In the genomic region with DNA sequence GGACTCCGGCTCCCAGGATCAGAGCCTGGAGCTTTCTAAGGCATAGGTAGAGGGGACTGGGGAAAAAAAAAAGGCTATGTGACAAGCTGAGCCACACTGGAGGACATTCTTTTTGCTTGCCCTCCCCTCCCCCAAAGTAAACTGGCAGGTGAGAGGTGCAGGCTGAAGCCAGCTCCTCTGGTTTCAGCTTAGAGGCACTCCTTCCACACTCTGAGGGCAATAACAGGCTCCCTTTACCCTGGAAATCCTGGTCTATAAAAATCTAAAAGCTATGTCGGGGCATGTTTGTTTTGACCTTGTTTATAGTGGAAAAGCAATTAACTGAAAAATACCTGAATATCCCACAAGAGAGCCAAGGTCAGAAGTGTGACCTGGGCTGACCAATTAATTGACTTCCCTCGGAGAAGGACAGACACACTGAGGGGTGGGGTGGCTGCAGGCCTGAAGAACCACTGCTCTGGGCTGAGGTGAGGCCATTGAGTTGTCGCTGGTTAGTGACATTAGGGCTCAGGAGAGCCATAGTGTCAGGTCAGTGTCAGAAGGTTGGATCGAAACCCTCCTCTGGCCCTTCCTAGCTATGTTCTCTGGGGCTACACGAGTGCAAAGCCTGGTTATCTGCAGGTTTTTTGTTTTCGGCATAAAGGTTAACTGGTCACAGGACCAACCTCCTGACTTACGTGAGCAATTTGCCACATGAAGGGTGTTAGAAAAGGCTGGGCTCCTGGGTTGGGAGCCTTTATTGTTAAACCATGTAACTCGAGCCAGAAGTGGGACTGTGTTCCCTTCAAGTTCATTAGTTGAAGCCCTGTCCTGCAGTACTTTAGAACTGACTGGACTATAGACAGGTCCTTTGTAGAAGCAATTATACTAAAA, we compare ENCODE assay signal across 10 mouse cellular contexts. TPM values are rescaled to one million over a fixed set of nuclear protein-coding genes. Genes with fewer than 3 reads are reported as not detected.
DNase-seq lines count a peak whose midpoint lies in the region; ATAC-seq and TF ChIP-seq lines count a peak whose summit lies in the region.
"Had no signal": no experiment of that assay in that cellular context is flagged by ENCODE, and none has a peak within 500 bp of the region (broad histone marks: within the 10 kb centered on the region; RNA-seq: fewer than 3 reads in every experiment).

No protein-coding gene starts in this region.

- H3K4me1 ChIP-seq in heart, embryonic 15.5 days (replicated peaks): peaks cover 56% of the 10 kb centered on the region
- peaks cover 25% of the 10 kb centered on the region for H3K4me1 ChIP-seq in ES-Bruce4 (ENCODE audit: control insufficient read depth, insufficient read depth, low read length)
- H3K4me1 ChIP-seq in intestine, embryonic 16.5 days (ENCODE audit: control insufficient read depth, insufficient read depth, low read length): peaks cover 39% of the 10 kb centered on the region
- peaks cover 47% of the 10 kb centered on the region for H3K4me1 ChIP-seq in lung, embryonic 16.5 days (replicated peaks; ENCODE audit: control insufficient read depth, insufficient read depth, low read length)
- H3K4me1 ChIP-seq in hindbrain, embryonic 10.5 days (replicated peaks): peaks cover 69% of the 10 kb centered on the region

- TF ChIP-seq CTCF in ES-Bruce4 (IDR thresholded peaks at IDR 0.05; ENCODE audit: low read depth, low read length): no peak

- H3K4me3 ChIP-seq in heart, embryonic 15.5 days: no peak overlapping the region
- no peak overlapping the region for H3K4me3 ChIP-seq in ES-Bruce4 (ENCODE audit: low read depth, low read length)
- no peak overlapping the region for H3K4me3 ChIP-seq in intestine, embryonic 16.5 days (ENCODE audit: low read length)
- no peak overlapping the region for H3K4me3 ChIP-seq in lung, embryonic 16.5 days (ENCODE audit: low read length)
- H3K4me3 ChIP-seq in hindbrain, embryonic 10.5 days: no peak overlapping the region

- peak; percentile 46; the same call in 1 of the 2 replicates for TF ChIP-seq EP300 in ES-Bruce4 (IDR thresholded peaks at IDR 0.05; ENCODE audit: insufficient read depth, low read depth, low read length)

- no peaks in the 10 kb centered on the region for H3K36me3 ChIP-seq in heart, embryonic 15.5 days
- no peaks in the 10 kb centered on the region for H3K36me3 ChIP-seq in ES-Bruce4 (ENCODE audit: control insufficient read depth, insufficient read depth, low read length, poor library complexity, severe bottlenecking)
- no peaks in the 10 kb centered on the region for H3K36me3 ChIP-seq in intestine, embryonic 16.5 days (ENCODE audit: control insufficient read depth, insufficient read depth, low read length)
- H3K36me3 ChIP-seq in lung, embryonic 16.5 days (ENCODE audit: control insufficient read depth, insufficient read depth, low read length): no peaks in the 10 kb centered on the region
- no peaks in the 10 kb centered on the region for H3K36me3 ChIP-seq in hindbrain, embryonic 10.5 days

- DNase-seq in heart, adult 11 months: no peak
- no peak for DNase-seq in hindbrain, embryonic 10.5 days (ENCODE audit: low spot score)
- DNase-seq in right cerebral cortex, postnatal 10 days (ENCODE audit: low spot score in 2 of 2): no peak
- DNase-seq in cerebellum, postnatal 36 days: no peak
- DNase-seq: forebrain, postnatal 0 days; heart, postnatal 4 days had no signal

- H3K9me3 ChIP-seq in heart, embryonic 15.5 days (replicated peaks): no peaks in the 10 kb centered on the region
- no peaks in the 10 kb centered on the region for H3K9me3 ChIP-seq in ES-Bruce4 (replicated peaks; ENCODE audit: control insufficient read depth, insufficient read depth, low read length, poor library complexity, severe bottlenecking)
- no peaks in the 10 kb centered on the region for H3K9me3 ChIP-seq in intestine, embryonic 16.5 days (ENCODE audit: control insufficient read depth, low read length)
- no peaks in the 10 kb centered on the region for H3K9me3 ChIP-seq in lung, embryonic 16.5 days (ENCODE audit: control insufficient read depth, low read length)
- H3K9me3 ChIP-seq in hindbrain, embryonic 10.5 days: no peaks in the 10 kb centered on the region

- ATAC-seq in heart, embryonic 15.5 days (replicated peaks; ENCODE audit: insufficient number of reproducible peaks, insufficient read depth, low FRiP score, low read depth): no peak
- ATAC-seq in intestine, embryonic 16.5 days: peak; percentile 31; the same call in 1 of the 2 replicates
- ATAC-seq in lung, embryonic 16.5 days (ENCODE audit: low read depth): peak; percentile 24; the same call in 1 of the 2 replicates
- ATAC-seq: forebrain, postnatal 0 days had no signal

- 68% methylated on average over 9 of the region's 9 CpGs for WGBS in heart, embryonic 15.5 days
- 45% methylated on average over 9 of the region's 9 CpGs for WGBS in intestine, embryonic 16.5 days
- WGBS in lung, embryonic 16.5 days: 40% methylated on average over 9 of the region's 9 CpGs
- 64% methylated on average over 9 of the region's 9 CpGs for WGBS in hindbrain, embryonic 10.5 days

- H3K9ac ChIP-seq in heart, embryonic 15.5 days: no peak overlapping the region
- no peak overlapping the region for H3K9ac ChIP-seq in ES-Bruce4 (ENCODE audit: low read depth, poor library complexity, severe bottlenecking)
- no peak overlapping the region for H3K9ac ChIP-seq in intestine, embryonic 16.5 days (ENCODE audit: low read depth, low read length)
- H3K9ac ChIP-seq in lung, embryonic 16.5 days (ENCODE audit: low read length): peak overlapping the region; percentile 44
- H3K9ac ChIP-seq: forebrain, postnatal 0 days had no signal

- TF ChIP-seq POLR2A in ES-Bruce4 (IDR thresholded peaks at IDR 0.05; ENCODE audit: insufficient read depth, low read length): no peak

- no peak overlapping the region for H3K4me2 ChIP-seq in heart, embryonic 15.5 days
- no peak overlapping the region for H3K4me2 ChIP-seq in intestine, embryonic 16.5 days (ENCODE audit: low read depth, low read length)
- no peak overlapping the region for H3K4me2 ChIP-seq in lung, embryonic 16.5 days (ENCODE audit: low read depth, low read length)

- H3K27me3 ChIP-seq in heart, embryonic 15.5 days: no peaks in the 10 kb centered on the region
- H3K27me3 ChIP-seq in ES-Bruce4 (ENCODE audit: control insufficient read depth, insufficient read depth, low read length, poor library complexity, severe bottlenecking): no peaks in the 10 kb centered on the region
- no peaks in the 10 kb centered on the region for H3K27me3 ChIP-seq in intestine, embryonic 16.5 days (replicated peaks; ENCODE audit: control insufficient read depth, insufficient read depth, low read length)
- H3K27me3 ChIP-seq in lung, embryonic 16.5 days (ENCODE audit: control insufficient read depth, insufficient read depth, low read depth, low read length): no peaks in the 10 kb centered on the region
- peaks cover 21% of the 10 kb centered on the region for H3K27me3 ChIP-seq in hindbrain, embryonic 10.5 days (ENCODE audit: insufficient read depth, poor library complexity, severe bottlenecking)

- 0 out of 2 replicates have a peak overlapping the region, but pooled peaks have one; percentile 23 for H3K27ac ChIP-seq in heart, embryonic 15.5 days
- peak overlapping the region; percentile 27 for H3K27ac ChIP-seq in ES-Bruce4 (ENCODE audit: insufficient read depth, low read length)
- 0 out of 2 replicates have a peak overlapping the region, but pooled peaks have one; percentile 9 for H3K27ac ChIP-seq in intestine, embryonic 16.5 days (ENCODE audit: low read length)
- H3K27ac ChIP-seq in lung, embryonic 16.5 days (ENCODE audit: low read length): peak overlapping the region; percentile 95
- no peak overlapping the region; the same call in 1 of the 2 replicates for H3K27ac ChIP-seq in hindbrain, embryonic 10.5 days

RNA-seq across cellular contexts. Expression of a gene that starts 20.9 kb away (rescaled TPM):
- 251 and 280 TPM in 2 replicates for polyA plus RNA-seq in heart, embryonic 15.5 days (2015; fragmentation: Nextera tagmentation; extraction: Ambion mirVana)
- polyA plus RNA-seq in ES-Bruce4 (2011; ENCODE audit: insufficient read depth, insufficient read length, low read depth, missing spikeins): 167 and 174 TPM in 2 replicates
- polyA plus RNA-seq in intestine, embryonic 16.5 days (2015; fragmentation: Nextera tagmentation; extraction: Ambion mirVana): 357 and 388 TPM in 2 replicates
- 182 and 185 TPM in 2 replicates for polyA plus RNA-seq in lung, embryonic 16.5 days (2015; fragmentation: Nextera tagmentation; extraction: Ambion mirVana)
- 286 and 294 TPM in 2 replicates for polyA plus RNA-seq in hindbrain, embryonic 10.5 days (2016; fragmentation: Nextera tagmentation; extraction: Ambion mirVana)

RNA-seq across cellular contexts. Expression of a gene that starts 48.6 kb away (rescaled TPM):
- 0.48 and 1.2 TPM in 2 replicates for polyA plus RNA-seq in heart, embryonic 15.5 days (2015; fragmentation: Nextera tagmentation; extraction: Ambion mirVana)
- polyA plus RNA-seq in ES-Bruce4 (2011; ENCODE audit: insufficient read depth, insufficient read length, low read depth, missing spikeins): 10.1 and 10.9 TPM in 2 replicates
- 1.8 and 2.0 TPM in 2 replicates for polyA plus RNA-seq in intestine, embryonic 16.5 days (2015; fragmentation: Nextera tagmentation; extraction: Ambion mirVana)
- 2.7 and 3.7 TPM in 2 replicates for polyA plus RNA-seq in lung, embryonic 16.5 days (2015; fragmentation: Nextera tagmentation; extraction: Ambion mirVana)
- polyA plus RNA-seq in hindbrain, embryonic 10.5 days (2016; fragmentation: Nextera tagmentation; extraction: Ambion mirVana): 5.5 and 5.9 TPM in 2 replicates
